Mouse (Mus musculus) cerebellum, adult 2 months (tissue): Measurements from ENCODE around the gene Rassf6. TPM values are rescaled to one million over a fixed set of nuclear protein-coding genes. Genes with fewer than 3 reads are reported as not detected.

Experiments used
- DNase-seq, 2 experiments: peaks; one replicate each; pipeline ENCODE4 v3.0.0; 2021
- H3K27ac ChIP-seq: fragments of 200-500 bp; 2 replicates; pipeline ENCODE4 v1.5.1; 2012; ENCODE audit warnings: low read length, control low read depth, inconsistent platforms; ENCODE audit not compliant: insufficient read depth
- H3K27me3 ChIP-seq: fragments of 200-500 bp; 2 replicates; pipeline ENCODE4 v1.6.1; 2012; ENCODE audit warnings: inconsistent platforms, mild to moderate bottlenecking, low read length, moderate library complexity; ENCODE audit not compliant: control insufficient read depth, insufficient read depth
- H3K4me1 ChIP-seq: fragments of 200-500 bp; 2 replicates; pipeline ENCODE4 v1.6.1; 2011; ENCODE audit warnings: low read length; ENCODE audit not compliant: control insufficient read depth, insufficient read depth
- H3K4me3 ChIP-seq: fragments of 200-500 bp; replicated peaks from 2 replicates; pipeline ENCODE3; 2011; ENCODE audit warnings: mild to moderate bottlenecking, low read depth, low read length, control low read depth; ENCODE audit not compliant: insufficient read depth
- CTCF ChIP-seq: fragments of 200-500 bp; IDR thresholded peaks from 2 replicates; pipeline ENCODE4 v1.5.1; 2011; ENCODE audit warnings: low read depth, mild to moderate bottlenecking, control low read depth, low read length, moderate library complexity, borderline replicate concordance; ENCODE audit not compliant: insufficient read depth
- POLR2A ChIP-seq: fragments of 200-500 bp; IDR thresholded peaks from 2 replicates; pipeline ENCODE4 v1.6.1; 2011; ENCODE audit warnings: low read length, control low read depth, borderline replicate concordance; ENCODE audit not compliant: insufficient read depth
- WGBS: fragments of 180-500 bp; shearing (Covaris S2); methylation state at CpG from one replicate; pipeline ENCODE4 v1.1.7; 2018; 5-methylcytosine and 5-hydroxymethylcytosine counted together
- polyA plus RNA-seq: library from polyadenylated mRNA; depleted of rRNA; stranded (reverse); fragments of >200 nt; gene quantifications from 2 replicates; pipeline ENCODE4 v1.2.3, GENCODE M21; 2012

The Rassf6 gene
- polyA plus RNA-seq, 1 experiment = 5.1 TPM

GRCm38 (mm10) chr5:90584799-90585198 lies 55.7 kb downstream of the Rassf6 start:
- DNase-seq = no peak
- Histone ChIP-seq H3K4me1 (no peaks in the 10 kb centered on the region), H3K4me3 (no peak overlapping the region), H3K27ac (no peak overlapping the region), H3K27me3 (no peaks in the 10 kb centered on the region)
- 71% methylated on average over 7 of the region's 7 CpGs for WGBS
- no peak for TF ChIP-seq CTCF
- TF ChIP-seq POLR2A = no peak

- Histone ChIP-seq H3K4me3 (no peak overlapping the region), H3K27ac (no peak overlapping the region), H3K27me3 (no peaks in the 10 kb centered on the region), H3K4me1 (no peaks in the 10 kb centered on the region)
- DNase-seq = no peak
- WGBS = 91% methylated on average over 6 of the region's 6 CpGs
- TF ChIP-seq POLR2A (no peak), CTCF (no peak)
Observed at GRCm38 (mm10) chr5:90582179-90582578, 58.3 kb downstream of the Rassf6 start.

GRCm38 (mm10) chr5:90579556-90579955 lies 60.9 kb downstream of the Rassf6 start:
- TF ChIP-seq POLR2A = no peak
- no peak for TF ChIP-seq CTCF
- no peak overlapping the region for H3K27ac ChIP-seq
- no peaks in the 10 kb centered on the region for H3K27me3 ChIP-seq
- DNase-seq = no peak
- H3K4me1 ChIP-seq = no peaks in the 10 kb centered on the region
- WGBS = 91% methylated on average over 9 of the region's 9 CpGs
- H3K4me3 ChIP-seq = no peak overlapping the region

GRCm38 (mm10) chr5:90577751-90578150 lies 62.7 kb downstream of the Rassf6 start:
- Histone ChIP-seq H3K27ac (no peak overlapping the region), H3K27me3 (no peaks in the 10 kb centered on the region), H3K4me1 (no peaks in the 10 kb centered on the region), H3K4me3 (no peak overlapping the region)
- no peak for DNase-seq
- TF ChIP-seq CTCF (no peak), POLR2A (no peak)
- 77% methylated on average over 9 of the region's 9 CpGs for WGBS

GRCm38 (mm10) chr5:90571216-90571615 lies 69.2 kb downstream of the Rassf6 start:
- no peak overlapping the region for H3K4me3 ChIP-seq
- no peak for TF ChIP-seq POLR2A
- no peak for TF ChIP-seq CTCF
- 14% methylated on average over 3 of the region's 3 CpGs for WGBS
- H3K27ac ChIP-seq = no peak overlapping the region
- DNase-seq = no peak
- H3K27me3 ChIP-seq = no peaks in the 10 kb centered on the region
- H3K4me1 ChIP-seq = no peaks in the 10 kb centered on the region

GRCm38 (mm10) chr5:90568338-90568737 lies 72.1 kb downstream of the Rassf6 start:
- Histone ChIP-seq H3K27me3 (no peaks in the 10 kb centered on the region), H3K27ac (no peak overlapping the region), H3K4me1 (no peaks in the 10 kb centered on the region), H3K4me3 (no peak overlapping the region)
- no peak for DNase-seq
- TF ChIP-seq CTCF = no peak
- no peak for TF ChIP-seq POLR2A

- no peak overlapping the region for H3K4me3 ChIP-seq
- no peaks in the 10 kb centered on the region for H3K27me3 ChIP-seq
- 48% methylated on average over 5 of the region's 5 CpGs for WGBS
- H3K27ac ChIP-seq = no peak overlapping the region
- DNase-seq = no peak
- TF ChIP-seq POLR2A = no peak
- TF ChIP-seq CTCF = no peak
- no peaks in the 10 kb centered on the region for H3K4me1 ChIP-seq
Observed at GRCm38 (mm10) chr5:90567788-90568187, 72.7 kb downstream of the Rassf6 start.

- Histone ChIP-seq H3K27me3 (no peaks in the 10 kb centered on the region), H3K27ac (no peak overlapping the region), H3K4me3 (no peak overlapping the region), H3K4me1 (no peaks in the 10 kb centered on the region)
- TF ChIP-seq POLR2A (no peak), CTCF (no peak)
- WGBS = 83% methylated on average over 6 of the region's 6 CpGs
- no peak for DNase-seq
Observed at GRCm38 (mm10) chr5:90565205-90565604, 75.3 kb downstream of the Rassf6 start.
